Mouse (Mus musculus): ENCODE results near the gene Carns1.

DNA sequence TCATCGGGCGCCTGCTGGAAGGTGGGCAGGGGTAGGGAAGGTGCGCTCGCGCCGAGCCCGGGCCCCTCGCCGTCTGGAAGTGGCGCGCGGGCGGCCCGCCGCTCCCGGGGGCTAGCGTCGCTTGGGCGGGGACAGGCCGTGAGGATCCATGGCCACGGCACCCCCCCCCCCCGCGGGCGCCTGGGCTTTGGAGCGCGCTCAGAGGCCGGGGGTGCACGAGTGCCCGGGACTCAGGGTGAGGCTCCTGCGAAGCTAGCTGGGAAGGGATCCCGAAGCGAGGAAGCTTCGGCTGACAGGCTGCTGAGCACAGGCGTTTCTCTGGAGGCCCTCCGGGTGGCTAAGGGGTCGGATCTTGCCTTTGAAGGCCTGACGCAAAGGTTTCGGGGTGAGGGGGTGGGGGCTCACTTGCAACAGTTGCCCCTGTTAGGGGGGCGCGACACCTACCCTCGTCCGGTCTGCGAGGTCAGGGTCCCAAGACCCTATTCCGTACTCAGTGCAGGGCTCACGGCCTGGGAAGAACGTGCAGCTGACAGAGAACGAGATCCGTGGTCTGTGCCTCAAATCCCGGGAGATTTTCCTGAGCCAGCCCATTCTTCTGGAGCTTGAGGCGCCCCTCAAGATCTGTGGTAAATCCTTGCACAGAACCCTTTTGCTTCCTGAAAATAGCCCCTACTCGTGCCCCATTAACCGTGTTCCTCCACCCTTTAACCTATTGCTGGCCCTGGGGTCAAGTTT is 17.1 kb upstream of the Carns1 start:
- TF ChIP-seq CTCF (IDR thresholded peaks at IDR 0.05; ENCODE audit: low read depth, low read length): no peak
- TF ChIP-seq POLR2A (IDR thresholded peaks at IDR 0.05; ENCODE audit: borderline replicate concordance, low read depth, low read length): no peak
